Mouse (Mus musculus) liver, postnatal 0 days (tissue): Measurements from ENCODE around the gene Ddx42. TPM values are rescaled to one million over a fixed set of nuclear protein-coding genes. Genes with fewer than 3 reads are reported as not detected.

Experiments
- ATAC-seq: fragments of 200-750 bp; cut with Nextera tagmentation; 2 replicates; pipeline ENCODE4 v1.8.0; 2017; ENCODE audit warnings: mild to moderate bottlenecking, moderate library complexity
- DNase-seq: peaks from one replicate; pipeline ENCODE4 v3.0.0-alpha.2; 2016
- H3K27ac ChIP-seq: fragments of 300-500 bp; sonication (generic); 2 replicates; pipeline ENCODE4 v1.5.1; 2014; ENCODE audit warnings: antibody characterized with exemption, moderate library complexity, mild to moderate bottlenecking, low read depth
- H3K27me3 ChIP-seq: fragments of 300-500 bp; sonication (generic); 2 replicates; pipeline ENCODE4 v1.6.1; 2014; ENCODE audit warnings: low read length, control low read depth, mixed read lengths; ENCODE audit not compliant: insufficient read depth
- H3K36me3 ChIP-seq: fragments of 300-500 bp; sonication (generic); replicated peaks from 2 replicates; pipeline ENCODE4 v1.6.1; 2014; ENCODE audit warnings: mild to moderate bottlenecking, control low read depth, low read length, moderate library complexity, mixed read lengths; ENCODE audit not compliant: insufficient read depth
- H3K4me1 ChIP-seq: fragments of 300-500 bp; sonication (generic); 2 replicates; pipeline ENCODE4 v1.6.1; 2014; ENCODE audit warnings: antibody characterized with exemption, mild to moderate bottlenecking, control low read depth; ENCODE audit not compliant: insufficient read depth
- H3K4me2 ChIP-seq: fragments of 300-500 bp; sonication (generic); 2 replicates; pipeline ENCODE4 v1.6.1; 2014; ENCODE audit warnings: low read depth, mild to moderate bottlenecking, low read length, moderate library complexity, mixed read lengths
- H3K4me3 ChIP-seq: fragments of 300-500 bp; sonication (generic); 2 replicates; pipeline ENCODE4 v1.5.1; 2014; ENCODE audit warnings: low read depth, low read length
- H3K9ac ChIP-seq: fragments of 300-500 bp; sonication (generic); replicated peaks from 2 replicates; pipeline ENCODE4 v1.6.1; 2014; ENCODE audit warnings: mild to moderate bottlenecking, moderate library complexity
- H3K9me3 ChIP-seq: fragments of 300-500 bp; sonication (generic); 2 replicates; pipeline ENCODE4 v1.6.1; 2016; ENCODE audit warnings: mild to moderate bottlenecking, control low read depth, low read length, mixed read lengths
- CTCF ChIP-seq: sonication (generic); IDR thresholded peaks from 2 replicates; pipeline ENCODE4 v1.5.1; 2016; ENCODE audit warnings: antibody characterized with exemption, low read depth
- EP300 ChIP-seq: IDR thresholded peaks from 2 replicates; pipeline ENCODE4 v1.6.1; 2016; ENCODE audit warnings: antibody characterized with exemption, low read depth, mild to moderate bottlenecking
- WGBS: fragments of 180-500 bp; shearing (Covaris S2); extraction: QIAGEN DNeasy Blood & Tissue Kit; methylation state at CpG from one replicate; pipeline ENCODE4 v1.1.7; 2014; ENCODE audit not compliant: insufficient replicate concordance; 5-methylcytosine and 5-hydroxymethylcytosine counted together
- polyA plus RNA-seq: library from polyadenylated mRNA; unstranded; fragments of >200 nt; fragmentation: Nextera tagmentation; extraction: Ambion mirVana; gene quantifications from 2 replicates; pipeline ENCODE4 v1.2.1, GENCODE M21; 2015

Ddx42 gene
- polyA plus RNA-seq, 1 experiment from 2014 or later: 17.8 TPM

DNA sequence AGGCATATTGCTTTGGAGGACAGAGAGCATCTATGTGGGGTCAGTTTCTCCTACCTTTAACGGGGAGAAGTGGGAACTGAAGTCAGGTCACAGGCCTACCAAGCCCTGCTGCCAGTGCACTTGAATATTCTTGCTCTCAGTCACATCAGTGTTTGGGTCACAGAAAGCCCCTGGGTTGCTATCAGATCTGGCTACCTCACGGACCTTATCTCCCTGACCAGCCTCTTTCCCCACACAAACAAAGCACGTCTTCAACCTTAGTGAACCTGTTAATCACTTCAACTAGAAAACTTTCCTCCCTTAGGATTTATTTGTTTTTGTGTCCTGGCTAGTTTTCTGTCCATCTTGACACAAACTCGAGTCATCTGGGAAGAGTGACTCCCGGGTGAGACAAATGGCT is 40.4 kb upstream of the Ddx42 start:
- H3K27me3 ChIP-seq: no peaks in the 10 kb centered on the region
- no peak overlapping the region for H3K27ac ChIP-seq
- H3K4me2 ChIP-seq: no peak overlapping the region
- no peak for DNase-seq
- H3K4me3 ChIP-seq: no peak overlapping the region
- no peaks in the 10 kb centered on the region for H3K9me3 ChIP-seq
- no peak overlapping the region for H3K9ac ChIP-seq
- no peaks in the 10 kb centered on the region for H3K36me3 ChIP-seq
- ATAC-seq: no peak
- no peak for TF ChIP-seq EP300
- WGBS: 63% methylated on average over 5 of the region's 5 CpGs
- peaks cover 19% of the 10 kb centered on the region for H3K4me1 ChIP-seq

DNA sequence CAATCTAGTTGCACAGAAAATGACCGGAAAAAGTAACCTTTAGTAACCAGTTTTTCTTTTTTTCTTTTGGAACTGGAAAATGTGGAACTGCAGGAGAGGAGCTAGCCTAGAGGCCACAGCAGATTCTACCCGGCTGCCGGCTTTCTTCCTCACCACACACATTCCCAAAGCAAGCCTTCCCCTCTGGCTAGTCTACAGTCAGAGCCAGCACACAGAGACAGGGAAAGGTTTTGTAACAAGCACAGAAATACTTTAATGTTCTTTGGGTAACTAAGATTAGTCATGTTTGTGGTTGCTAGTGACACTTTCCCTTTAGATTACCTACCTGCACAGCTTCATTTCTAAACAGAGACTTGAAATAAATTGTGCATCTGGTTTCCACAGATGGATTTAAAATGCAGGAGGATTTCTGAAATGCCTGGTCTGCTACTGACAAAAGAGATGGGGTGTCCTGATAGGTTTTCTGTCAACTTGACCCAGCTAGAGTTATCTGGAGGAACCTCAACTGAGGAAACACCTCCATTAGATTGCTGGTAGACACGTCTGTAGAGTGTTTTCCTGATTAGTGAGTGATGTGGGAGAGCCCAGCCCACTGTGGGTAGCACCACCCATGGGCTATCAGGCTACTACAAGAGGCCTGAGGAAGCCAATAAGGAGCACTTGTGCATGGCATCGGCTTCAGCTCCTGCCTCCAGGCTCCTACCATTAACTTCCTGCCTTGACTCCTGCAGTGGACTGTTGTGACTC is 38.5 kb upstream of the Ddx42 start:
- DNase-seq: no peak
- 0 out of 2 replicates have a peak, but pooled peaks have one; percentile 48 for ATAC-seq
- no peak overlapping the region for H3K27ac ChIP-seq
- TF ChIP-seq CTCF: no peak
- 0 out of 2 replicates have a peak, but pooled peaks have one; percentile 34 for TF ChIP-seq EP300
- 61% methylated on average over 5 of the region's 5 CpGs for WGBS
- H3K27me3 ChIP-seq: no peaks in the 10 kb centered on the region
- no peaks in the 10 kb centered on the region for H3K9me3 ChIP-seq
- H3K9ac ChIP-seq: no peak overlapping the region
- peaks cover 19% of the 10 kb centered on the region for H3K4me1 ChIP-seq
- no peak overlapping the region for H3K4me3 ChIP-seq
- H3K4me2 ChIP-seq: 0 out of 2 replicates have a peak overlapping the region, but pooled peaks have one; percentile 3
- 0 out of 2 replicates have a peak, but pooled peaks cover 3% of the 10 kb centered on the region for H3K36me3 ChIP-seq

DNA sequence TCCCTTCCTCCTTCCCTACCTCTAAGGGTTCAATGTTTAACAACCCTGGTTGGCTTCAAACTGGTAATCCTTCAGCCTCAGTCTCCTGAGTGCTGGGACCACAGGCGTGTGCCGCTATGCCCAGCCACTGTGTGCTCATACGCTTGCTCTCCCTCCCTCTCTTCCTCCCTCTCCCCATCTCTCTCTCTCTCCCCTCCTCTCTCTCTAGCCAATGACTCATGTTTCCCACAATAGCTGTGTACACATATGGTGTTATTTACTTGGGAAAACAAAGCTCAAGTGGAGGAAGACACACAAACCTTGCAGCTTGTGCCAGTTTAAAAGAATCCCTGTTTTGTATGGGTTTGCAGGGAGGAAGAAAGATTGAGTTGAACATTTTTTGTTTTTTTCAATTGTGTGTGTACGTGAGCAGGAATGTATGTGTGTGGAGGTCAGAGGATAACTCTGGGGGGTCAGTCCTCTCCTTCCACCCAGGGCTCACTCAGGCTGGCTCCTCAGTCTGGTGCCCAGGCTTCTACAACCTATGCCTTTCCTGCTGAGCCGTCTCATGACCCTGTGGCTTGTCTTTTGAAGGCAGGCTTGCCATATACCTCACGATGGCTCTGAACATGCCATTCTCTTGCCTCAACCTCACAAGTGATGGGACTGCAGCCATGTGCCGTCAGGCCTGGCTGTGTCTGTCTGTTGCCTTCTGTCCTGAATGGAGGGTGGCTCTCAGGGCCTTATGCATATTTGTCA is 36.8 kb upstream of the Ddx42 start:
- H3K4me2 ChIP-seq: no peak overlapping the region
- DNase-seq: no peak
- no peaks in the 10 kb centered on the region for H3K27me3 ChIP-seq
- peak; percentile 72; the same call in 1 of the 2 replicates for ATAC-seq
- no peak overlapping the region for H3K4me3 ChIP-seq
- TF ChIP-seq CTCF (no peak), EP300 (no peak)
- H3K9ac ChIP-seq: no peak overlapping the region
- H3K9me3 ChIP-seq: no peaks in the 10 kb centered on the region
- no peak overlapping the region for H3K27ac ChIP-seq
- H3K36me3 ChIP-seq: peaks cover 3% of the 10 kb centered on the region; the same call in 1 of the 2 replicates
- WGBS: 70% methylated on average over 7 of the region's 7 CpGs
- H3K4me1 ChIP-seq: peaks cover 7% of the 10 kb centered on the region

DNA sequence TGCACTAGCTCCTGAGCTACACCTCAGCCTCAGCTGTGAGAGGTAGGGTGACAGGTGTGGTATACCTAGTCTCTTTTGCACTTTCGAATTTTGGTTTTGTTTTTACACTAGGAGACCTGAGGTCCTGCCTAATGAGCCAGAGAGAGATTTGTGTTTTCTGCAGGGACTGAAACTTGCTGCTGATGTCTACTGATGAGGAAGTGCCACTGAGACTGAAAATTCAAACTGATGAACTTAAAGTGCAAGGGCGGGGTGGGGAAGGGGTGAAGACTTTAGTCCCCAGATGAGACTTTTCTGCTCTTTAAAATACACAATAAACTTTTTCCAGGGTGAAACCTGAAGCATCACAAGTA is 36.3 kb upstream of the Ddx42 start:
- 81% methylated on average over 2 of the region's 2 CpGs for WGBS
- DNase-seq (no peak), ATAC-seq (no peak)
- H3K4me1 ChIP-seq: peaks cover 6% of the 10 kb centered on the region
- H3K9ac ChIP-seq: no peak overlapping the region
- no peak overlapping the region for H3K27ac ChIP-seq
- H3K27me3 ChIP-seq: no peaks in the 10 kb centered on the region
- peaks cover 3% of the 10 kb centered on the region; the same call in 1 of the 2 replicates for H3K36me3 ChIP-seq
- H3K4me2 ChIP-seq: no peak overlapping the region
- TF ChIP-seq CTCF (no peak), EP300 (no peak)
- H3K4me3 ChIP-seq: no peak overlapping the region
- H3K9me3 ChIP-seq: no peaks in the 10 kb centered on the region

DNA sequence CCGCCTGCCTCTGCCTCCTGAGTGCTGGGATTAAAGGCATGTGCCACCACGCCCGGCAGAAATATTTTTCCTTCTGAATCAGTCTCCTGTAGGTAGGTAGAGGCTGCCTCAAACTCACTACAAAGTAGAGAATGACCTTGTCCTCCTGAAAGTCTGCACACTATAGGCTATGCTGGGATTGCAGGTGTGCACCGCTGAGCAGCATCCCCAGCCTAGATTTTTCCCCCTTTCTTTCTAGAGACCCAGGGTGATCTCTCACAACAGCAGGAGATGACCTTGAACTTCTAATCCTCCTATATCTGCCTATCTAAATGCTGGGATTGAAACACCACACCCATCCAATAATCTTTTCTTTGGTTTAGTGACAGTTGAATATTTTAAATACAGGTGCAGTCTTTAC is 29.4 kb upstream of the Ddx42 start:
- no peak for TF ChIP-seq EP300
- TF ChIP-seq CTCF: no peak
- H3K4me3 ChIP-seq: no peak overlapping the region
- H3K27me3 ChIP-seq: no peaks in the 10 kb centered on the region
- ATAC-seq (no peak), DNase-seq (no peak)
- H3K9me3 ChIP-seq: no peaks in the 10 kb centered on the region
- peaks cover 5% of the 10 kb centered on the region for H3K4me1 ChIP-seq
- no peak overlapping the region for H3K4me2 ChIP-seq
- H3K27ac ChIP-seq: no peak overlapping the region
- no peaks in the 10 kb centered on the region; the same call in 1 of the 2 replicates for H3K36me3 ChIP-seq
- H3K9ac ChIP-seq: no peak overlapping the region
- 84% methylated on average over 4 of the region's 4 CpGs for WGBS

DNA sequence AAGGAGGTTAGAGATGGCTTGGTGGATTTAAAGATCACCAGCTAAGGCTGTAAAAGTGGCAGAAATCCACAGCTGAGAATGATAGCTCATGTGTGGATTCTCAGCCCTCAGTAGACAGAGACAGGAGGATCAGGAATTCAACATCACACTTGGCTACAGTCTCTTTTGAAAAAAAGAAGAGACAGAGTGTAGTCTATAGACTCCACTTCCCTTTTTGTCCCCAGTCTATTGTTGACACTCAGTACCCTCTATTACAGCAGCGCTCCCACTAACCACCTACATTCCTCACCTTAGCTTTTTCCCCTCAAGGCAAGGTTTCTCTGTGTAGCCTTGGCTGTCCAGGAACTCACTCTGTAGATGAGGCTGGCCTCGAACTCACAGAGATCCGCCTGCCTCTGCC is 25.0 kb upstream of the Ddx42 start:
- Histone ChIP-seq H3K9me3 (no peaks in the 10 kb centered on the region), H3K27me3 (no peaks in the 10 kb centered on the region), H3K36me3 (no peaks in the 10 kb centered on the region), H3K4me2 (0 out of 2 replicates have a peak overlapping the region, but pooled peaks have one; percentile 73), H3K27ac (no peak overlapping the region), H3K4me3 (no peak overlapping the region), H3K4me1 (peaks cover 23% of the 10 kb centered on the region), H3K9ac (no peak overlapping the region)
- TF ChIP-seq CTCF (no peak), EP300 (no peak)
- ATAC-seq: no peak
- WGBS: 81% methylated on average over 3 of the region's 3 CpGs
- no peak for DNase-seq
